Mouse (Mus musculus) ovary, postnatal 14 days (tissue): ENCODE data around the gene Olfr410.

Experiments used
- DNase-seq: peaks from one replicate; pipeline ENCODE4 v3.0.0; 2022; ENCODE audit warnings: low spot score

Gene Olfr410

GRCm38 (mm10) chr11:74337931-74338330 lies at the start of gene Olfr410:
TSS of gene Olfr410 (minus strand) at chr11:74338031.
- DNase-seq: no peak

GRCm38 (mm10) chr11:74387203-74387602 lies 49.4 kb upstream of the Olfr410 start:
- DNase-seq: no peak

- DNase-seq: peak; percentile 26
Measured at GRCm38 (mm10) chr11:74385674-74386073, 47.8 kb upstream of the Olfr410 start.

- no peak for DNase-seq
Measured at GRCm38 (mm10) chr11:74379166-74379873, 41.5 kb upstream of the Olfr410 start.

DNA sequence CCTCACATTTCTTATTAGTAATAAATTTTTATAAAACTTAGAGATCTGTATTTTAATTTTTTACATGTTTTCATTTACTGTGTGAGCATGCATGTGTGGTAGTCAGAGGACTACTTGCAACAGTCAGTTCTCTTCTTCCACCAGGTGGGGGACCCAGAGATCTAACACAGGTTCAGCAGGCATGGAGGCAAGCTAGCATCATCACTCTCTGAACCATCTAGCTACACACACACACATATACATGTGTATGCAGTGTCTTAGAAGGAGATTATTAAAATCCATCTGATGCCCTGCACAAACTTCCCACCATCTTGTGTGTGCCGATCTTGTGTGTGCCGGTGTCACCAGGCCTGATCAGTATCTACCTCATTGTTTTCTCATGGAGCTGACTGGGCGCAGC lies 39.0 kb upstream of the Olfr410 start:
- DNase-seq: peak; percentile 40

GRCm38 (mm10) chr11:74371393-74372100 lies 33.7 kb upstream of the Olfr410 start:
- peak; percentile 80 for DNase-seq

DNA sequence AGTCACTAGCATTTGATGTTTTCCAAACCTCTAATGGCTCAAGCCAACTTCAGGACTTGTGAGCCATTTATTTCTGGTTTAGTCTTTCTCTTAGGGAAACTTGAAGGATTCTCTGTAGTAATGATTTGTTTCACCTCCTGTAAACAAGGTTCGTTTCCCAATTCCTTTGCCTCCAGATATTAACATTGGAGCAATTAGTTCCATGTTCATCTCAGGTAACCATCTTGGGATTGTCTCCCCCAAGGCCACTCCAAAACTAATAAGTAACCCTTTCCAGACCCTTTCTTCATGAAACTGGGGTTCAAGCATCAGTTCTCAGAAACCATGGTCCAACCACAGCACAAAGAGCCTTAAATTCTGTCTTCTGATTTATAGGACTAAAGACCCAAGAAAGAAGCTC lies 23.9 kb upstream of the Olfr410 start, which contains the start of gene Olfr412:
Gene Olfr412, plus strand, starts transcription at position 301 of the 400 bp plus-strand sequence.
- DNase-seq: no peak

DNA sequence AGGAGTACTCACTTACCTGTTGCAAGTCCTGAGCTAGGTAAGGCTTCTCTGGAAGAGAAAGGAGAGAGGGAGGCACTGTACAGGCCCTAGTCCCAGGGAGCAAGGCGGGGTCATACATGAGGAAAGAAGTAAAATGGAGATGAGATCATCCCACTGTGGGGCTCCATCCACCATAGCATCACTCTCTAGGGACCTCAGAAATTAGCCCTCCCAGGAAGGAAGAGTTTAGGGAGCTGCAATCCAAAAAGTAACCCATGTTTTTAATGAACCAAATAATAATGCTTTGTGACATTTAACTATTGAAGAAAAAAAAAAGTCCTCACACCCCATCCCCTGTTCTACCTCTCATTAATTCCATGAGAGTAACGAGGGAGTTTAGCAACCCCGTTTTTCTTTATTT lies 14.7 kb upstream of the Olfr410 start, which contains the start of gene Olfr411:
Gene Olfr411, minus strand, starts transcription at position 101 of the 400 bp plus-strand sequence.
- no peak for DNase-seq

DNA sequence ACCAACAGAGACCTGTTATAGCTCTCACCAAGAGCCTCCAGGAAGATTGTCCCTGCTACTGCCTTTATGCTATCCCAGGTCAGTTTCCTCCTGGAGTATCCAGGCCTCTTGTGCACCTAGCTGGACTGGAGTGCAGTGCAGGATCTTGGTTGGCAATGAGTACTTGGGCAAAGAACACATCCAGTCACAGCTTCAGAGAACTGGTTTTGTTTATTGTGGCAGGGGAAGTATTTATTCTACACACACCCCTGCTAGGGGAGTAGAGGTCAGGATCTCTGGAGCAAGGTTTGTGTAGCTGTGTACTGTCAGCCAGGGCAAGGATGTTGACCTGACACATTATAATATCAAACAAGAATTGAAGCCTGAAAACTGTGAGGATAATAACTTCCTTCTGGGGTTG lies 9.1 kb downstream of the Olfr410 start:
- DNase-seq: no peak

DNA sequence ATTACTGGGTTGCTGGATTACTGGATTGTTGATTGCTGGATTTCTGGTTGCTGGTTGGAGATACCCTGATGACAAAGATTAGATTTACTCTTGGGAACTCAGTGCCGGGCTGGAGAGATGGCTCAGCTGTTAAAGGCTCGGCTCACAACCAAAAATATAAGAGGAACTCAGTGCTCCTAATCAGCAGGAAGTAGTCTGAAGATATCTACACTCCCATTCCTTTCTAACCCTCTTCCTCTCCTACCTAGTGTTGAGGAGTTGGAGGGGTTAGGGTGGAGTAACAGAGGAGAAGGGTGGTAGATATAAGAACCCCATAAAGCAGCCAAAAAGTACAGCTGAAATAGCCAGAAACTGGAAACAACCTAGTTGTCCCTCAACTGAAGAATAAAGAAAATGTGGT lies 11.8 kb downstream of the Olfr410 start:
- DNase-seq: no peak

DNA sequence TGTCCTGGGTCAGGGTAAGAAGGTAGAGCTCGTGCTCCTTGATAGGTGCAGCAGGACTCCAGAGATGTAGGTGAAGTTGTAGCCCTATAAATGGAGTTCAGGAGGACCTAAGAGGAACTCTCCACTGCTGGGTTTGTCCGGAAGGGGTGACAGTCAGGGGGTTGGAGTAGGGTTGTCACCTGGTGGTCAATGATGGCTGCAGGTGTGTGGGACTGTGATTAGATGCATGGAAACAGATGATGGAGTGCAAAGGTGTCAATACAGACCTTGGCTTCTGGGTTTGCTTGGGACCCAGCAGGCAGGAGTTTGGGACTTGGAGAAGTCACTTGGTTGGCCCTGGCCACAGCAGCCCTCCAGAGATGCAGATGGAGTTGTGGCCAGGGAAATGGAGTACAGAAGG lies 50.6 kb downstream of the Olfr410 start:
- no peak for DNase-seq

DNA sequence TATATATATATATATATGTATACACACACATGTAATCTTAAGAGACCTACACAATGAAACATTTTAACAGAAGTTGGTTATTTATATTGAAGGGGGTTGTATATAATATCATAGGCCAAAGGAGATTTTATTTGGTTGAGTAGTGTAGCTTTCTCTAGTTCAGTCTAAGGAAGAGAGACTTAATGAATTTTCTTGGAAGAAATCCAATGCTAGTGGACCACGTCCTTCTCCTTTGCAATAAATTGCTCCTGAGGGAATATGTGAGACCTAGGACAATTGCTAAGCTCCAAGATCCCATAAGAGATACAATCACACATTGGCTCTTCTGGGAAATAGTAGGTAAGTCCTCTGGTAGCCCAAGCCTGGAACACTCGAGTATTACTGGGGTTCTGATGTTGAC lies 54.4 kb downstream of the Olfr410 start, which contains the start of gene Olfr59:
Gene Olfr59, plus strand, starts transcription at position 301 of the 400 bp plus-strand sequence.
- DNase-seq: no peak
